Mouse (Mus musculus) spleen, postnatal 4 days (tissue): ENCODE data around the gene Tchp.

ENCODE experiments used
- DNase-seq, 2 experiments: peaks; one replicate each; pipeline ENCODE4 v3.0.0; 2022; ENCODE audit warnings: low spot score in 2 of 2

Tchp gene

DNA sequence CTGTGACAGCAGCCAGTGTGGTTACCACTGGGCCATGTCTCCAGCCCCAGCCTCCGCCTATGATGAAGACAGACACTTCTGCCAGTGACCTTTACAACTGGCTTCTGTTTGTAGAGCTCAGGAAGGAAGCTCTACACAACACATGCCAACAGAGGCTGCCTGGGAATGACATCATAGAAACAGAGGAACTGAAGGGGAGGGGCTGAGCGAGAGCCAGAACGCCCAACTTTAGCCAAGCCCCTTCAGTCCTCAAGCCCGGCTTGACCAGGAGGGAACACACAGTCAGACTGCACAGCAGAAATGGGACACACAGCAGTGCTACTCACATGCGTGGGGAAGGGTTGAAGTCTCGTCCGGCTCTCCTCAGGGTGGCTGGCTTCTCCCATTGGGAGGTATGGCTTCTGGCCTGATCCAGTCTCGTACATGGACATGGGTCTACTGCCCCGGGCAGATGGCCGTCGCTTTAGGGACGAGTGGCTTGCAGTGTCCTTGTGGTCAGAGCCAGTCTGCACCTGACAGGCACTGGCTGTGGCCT, 31.2 kb downstream of the Tchp start:
- DNase-seq, result no peak

DNA sequence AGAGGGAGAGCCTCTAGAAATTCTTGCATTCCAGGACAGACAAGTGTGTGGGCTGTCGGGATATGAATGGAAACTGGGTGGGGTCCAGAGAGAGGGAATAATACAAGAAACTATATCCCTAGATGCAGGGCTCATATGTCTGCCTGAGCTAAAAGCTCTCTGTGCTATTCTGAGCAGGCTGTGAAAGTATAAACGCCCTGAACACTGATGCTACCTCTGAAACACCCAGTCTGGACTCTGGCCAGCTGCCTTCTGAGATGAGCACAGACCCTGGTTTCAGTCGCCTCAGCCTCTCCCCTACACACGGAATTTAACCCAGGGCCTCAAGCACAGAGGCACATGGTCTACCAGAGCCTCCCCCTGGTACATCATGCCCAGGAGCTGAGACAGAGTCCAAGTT, 33.0 kb downstream of the Tchp start:
- DNase-seq, result no peak

DNA sequence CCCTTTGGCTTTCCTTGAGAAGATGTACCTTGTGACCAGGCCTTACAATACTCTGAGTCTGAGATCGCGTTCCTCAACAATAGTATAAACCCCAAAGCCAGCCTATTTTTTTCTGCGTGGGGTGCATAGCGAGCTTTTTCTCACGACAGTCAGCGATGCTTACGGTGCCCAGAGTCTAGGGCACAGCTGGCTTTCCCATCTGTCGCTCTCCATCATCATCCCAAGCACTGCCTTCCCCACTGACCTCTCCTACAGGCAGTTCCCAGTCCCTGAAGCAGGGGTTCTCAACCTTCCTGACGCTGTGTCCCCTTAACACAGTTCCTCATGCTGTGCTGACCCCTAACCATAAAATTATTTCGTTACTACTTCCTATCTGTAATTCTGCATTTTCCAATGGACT, 35.0 kb downstream of the Tchp start:
- no peak for DNase-seq

DNA sequence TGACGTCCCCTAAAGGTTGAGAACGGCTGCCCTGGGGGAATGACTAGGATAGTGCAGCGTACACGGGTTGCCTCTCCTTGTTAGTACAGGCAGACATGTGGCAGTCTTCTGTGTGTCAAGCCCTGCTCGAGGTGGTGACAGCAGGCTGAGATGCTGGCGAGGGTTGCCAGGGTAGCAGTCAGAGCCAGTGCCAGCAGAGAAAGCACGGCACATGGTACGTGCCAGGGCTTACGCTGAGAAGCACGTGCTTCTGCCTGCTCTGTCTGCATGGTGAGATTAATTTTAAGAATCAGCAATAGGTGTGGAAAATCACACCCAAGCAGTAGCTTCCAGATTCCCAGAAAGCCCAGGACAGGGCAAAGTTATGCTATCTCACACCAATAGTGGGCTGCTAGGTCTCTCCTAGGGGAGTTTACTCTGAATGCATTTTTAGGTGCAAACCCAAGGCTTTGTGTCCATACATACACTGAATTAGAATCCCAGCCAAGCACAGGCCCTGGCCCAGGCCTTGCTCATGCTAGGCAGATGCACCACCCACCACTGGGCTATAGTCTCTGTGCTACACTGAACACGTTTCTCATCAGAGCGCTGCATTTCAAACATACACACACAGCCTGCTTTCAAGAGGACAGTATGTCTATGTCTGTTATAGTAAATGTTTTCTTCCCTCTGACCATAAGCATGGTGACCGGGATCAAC, 35.6 kb downstream of the Tchp start:
- DNase-seq, result no peak

DNA sequence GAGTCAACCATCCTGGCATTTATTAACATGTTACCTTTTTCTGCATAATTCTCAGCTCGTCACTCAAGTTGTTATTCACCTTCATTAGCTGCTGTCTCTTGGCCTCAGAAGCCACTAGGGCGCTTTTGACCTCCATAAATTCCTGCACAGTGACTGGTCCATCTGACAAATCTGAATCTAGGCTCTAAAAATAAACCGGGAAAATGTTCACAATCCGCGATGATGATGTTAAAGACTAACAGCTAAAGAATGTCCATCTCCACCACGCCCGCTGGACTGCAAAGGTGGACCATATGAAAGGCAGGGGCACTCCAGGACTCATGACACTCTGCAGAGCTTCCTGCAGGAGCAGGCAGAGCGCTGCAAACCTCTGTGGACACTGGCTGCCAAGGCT, 36.1 kb downstream of the Tchp start:
- DNase-seq, result no peak

DNA sequence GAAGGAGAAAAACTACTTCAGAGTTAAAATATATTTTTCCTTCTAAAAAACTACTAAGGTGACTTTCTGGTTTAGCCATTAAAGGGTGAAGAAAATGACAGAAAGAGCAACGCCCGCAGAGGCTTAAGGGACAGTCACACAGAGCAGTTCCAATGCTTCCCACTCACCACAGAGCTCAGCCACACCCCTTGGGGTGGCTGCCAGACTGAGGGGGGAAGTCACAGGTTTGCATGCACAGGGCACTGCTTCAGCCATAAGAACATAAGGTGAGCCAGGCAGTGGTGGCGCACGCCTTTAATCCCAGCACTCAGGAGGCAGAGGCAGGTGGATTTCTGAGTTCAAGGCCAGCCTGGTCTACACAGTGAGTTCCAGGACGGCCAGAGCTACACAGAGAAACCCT, 38.0 kb downstream of the Tchp start:
- DNase-seq, result no peak

DNA sequence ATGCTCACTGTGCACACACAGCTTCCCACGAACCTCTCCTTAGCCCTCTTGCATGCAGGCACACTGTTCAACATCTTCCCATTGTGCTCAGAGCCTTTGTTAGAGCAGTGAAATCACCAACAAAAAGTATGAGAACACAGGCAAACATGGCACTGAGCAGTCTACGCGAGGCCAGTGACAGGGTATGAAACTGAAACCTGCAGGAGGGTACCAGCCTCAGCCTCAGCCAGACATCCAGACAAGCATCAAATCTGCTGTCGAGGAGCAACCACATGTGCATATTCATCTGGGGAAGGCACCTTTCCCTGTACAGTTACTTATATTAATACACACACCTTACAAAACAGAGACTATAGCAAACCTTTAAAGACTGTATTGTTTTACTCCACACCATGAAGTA, 39.3 kb downstream of the Tchp start:
- no peak for DNase-seq

DNA sequence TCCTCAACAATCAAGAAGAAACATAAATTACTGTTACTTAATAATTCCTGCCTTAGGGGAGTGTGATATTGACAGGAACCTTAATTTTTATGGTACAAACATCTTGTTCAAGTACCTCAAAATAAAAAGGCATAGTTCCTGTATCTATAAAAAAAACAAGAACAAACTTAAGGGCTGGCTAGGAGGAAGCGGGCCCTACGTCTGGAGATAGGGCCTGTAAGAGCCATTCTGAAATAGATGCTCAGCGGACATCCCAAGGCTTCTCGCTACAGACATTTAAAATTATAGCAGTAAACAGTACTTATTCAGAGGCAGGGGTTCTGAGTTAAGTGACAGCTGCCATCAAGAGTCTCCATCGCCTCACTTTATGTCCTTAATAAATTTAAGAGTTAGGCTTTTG, 40.0 kb downstream of the Tchp start:
- DNase-seq, result no peak

DNA sequence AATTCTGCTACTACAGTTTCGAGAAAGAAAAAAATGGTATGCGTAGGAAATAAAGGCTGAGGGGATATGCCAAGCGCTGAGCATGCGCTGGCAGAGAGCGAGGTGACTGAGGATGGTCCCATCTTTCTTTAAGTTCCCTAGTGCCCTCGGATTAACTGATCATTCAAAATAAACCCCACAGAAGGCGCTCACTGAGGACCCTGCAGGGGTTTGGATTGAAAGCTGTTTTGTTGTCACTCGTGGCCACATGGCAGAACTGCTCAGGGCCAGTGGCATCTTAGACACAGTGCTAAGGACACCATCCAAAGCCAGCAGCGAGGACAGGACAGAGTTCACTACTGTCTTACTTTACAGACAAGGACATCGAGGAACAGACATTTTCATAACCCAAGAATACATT, 42.8 kb downstream of the Tchp start:
- DNase-seq, result no peak

DNA sequence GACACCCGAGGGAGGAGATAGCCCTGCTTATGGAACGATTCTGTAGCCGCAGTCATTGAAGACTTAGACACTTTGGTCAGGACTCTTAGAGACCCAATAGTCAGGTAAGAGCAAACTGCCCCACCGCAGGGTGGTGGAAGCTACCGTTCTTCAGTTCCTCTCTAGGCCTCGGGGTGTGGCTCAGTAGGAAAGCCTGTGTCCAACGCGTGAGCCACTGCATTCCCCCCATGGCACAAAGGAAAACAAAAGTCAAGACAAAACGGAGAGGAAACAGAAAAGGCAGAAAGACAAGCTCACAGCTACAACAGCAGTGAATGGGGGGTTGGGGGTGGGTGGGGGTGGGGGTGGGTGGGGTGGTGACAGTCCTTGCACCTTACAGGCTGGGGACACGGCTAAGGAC, 44.8 kb downstream of the Tchp start:
- DNase-seq, result no peak

DNA sequence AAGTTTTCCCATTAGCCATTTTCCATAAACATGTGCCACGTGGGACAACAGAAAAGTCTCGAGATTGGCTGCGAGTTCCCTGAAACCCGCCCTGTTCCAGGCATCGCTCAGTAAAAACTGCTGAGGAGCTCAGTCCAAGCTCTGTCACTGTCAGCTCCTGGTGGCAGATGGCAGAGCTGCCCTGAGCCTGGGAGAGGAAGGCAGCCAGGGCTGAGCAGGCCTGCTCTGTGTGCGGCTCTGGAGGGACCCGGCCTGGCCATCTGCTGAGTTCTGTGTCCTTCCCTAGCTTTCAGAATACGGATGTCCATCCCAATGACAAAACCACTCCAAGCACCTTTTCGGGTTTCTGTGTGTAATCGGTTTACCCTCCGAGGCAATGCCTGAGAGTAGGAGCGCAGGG, 45.8 kb downstream of the Tchp start:
- no peak for DNase-seq

DNA sequence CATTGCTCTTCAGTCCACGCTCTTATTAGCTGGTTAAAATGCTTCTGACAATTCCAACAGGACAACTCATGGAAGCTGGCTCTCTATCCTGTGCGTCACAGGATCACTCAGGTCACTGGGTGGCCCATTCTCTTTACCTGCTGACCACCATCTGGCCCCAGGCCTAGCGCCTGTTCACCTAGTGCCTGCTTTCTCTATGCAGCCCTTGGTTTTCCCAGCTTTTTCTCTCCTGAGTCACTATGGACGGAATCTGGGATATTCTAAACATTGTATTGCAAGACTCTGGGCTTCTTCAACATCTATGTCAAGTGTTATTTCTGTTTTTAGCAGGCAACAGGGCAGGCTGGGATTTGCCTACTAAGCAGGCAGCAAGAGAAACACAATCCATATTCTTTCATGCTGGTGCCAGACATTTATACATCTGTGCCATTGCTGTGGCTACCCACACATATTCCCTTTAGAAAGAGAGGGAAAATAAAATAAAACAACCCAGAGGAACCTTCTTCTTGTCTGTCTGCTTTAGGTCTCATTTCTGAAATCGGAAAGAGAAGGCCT, 52.1 kb downstream of the Tchp start:
- DNase-seq, result no peak

DNA sequence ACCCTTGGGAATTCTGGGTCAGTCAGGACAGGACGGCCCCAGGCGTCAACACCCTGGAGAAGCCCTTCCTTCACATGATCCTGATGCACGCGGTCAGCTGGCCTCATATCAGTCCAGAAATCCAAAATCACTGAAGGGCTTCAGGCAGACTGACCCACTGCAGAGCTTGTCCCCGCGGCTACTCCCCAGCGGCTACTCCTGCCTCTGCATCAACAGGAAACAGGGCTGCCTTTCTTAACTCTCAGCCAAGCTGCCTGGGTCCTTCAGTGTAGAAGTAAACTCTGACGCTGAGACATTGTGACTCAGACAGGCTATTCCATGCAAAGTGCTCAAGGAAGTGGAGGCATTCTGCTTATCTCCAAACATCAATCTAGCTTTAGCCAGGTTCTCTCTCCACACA, 54.4 kb downstream of the Tchp start:
- no peak for DNase-seq

DNA sequence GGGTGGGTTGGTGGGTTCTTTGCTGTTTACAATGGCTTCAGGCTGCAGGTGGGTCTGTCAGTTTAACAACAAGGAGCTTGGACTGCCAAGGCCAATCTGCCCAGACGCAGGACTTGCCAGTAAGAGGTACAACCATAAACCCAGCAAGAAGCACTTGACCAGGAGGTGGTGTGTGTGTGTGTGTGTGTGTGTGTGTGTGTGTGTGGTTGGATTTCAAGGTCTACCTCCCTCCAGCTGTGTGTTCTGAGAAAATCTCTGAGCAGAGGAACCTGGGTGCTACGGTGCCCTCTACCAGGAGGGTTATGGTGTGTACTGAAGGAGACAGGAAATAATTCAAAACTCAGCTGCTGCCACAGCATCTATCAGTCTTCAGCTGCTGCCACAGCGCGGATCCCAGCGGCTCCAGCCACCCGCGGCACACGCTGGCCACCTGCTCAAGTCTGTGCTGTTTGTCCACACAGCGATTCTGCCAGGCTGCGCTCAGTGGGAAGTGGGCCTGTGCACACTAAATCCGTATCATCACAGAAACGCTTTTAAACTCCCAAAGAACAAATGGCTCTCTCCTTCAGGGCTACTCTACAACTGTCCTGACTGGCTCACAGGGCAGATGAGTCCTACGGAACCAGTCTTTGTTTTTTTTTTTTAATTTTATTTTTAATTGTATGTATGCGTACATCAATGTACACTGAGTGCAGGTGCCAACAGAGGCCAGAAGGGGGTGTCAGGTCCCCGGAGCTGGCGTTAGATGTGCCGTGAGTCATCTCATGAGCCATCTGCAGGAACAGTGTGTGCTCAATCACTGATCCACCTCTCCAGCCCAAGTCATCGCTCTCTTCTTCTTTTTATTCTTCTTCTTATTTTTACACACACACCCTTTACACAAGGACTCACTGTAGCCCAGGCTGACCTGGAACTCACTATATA, 57.5 kb downstream of the Tchp start:
- no peak for DNase-seq

DNA sequence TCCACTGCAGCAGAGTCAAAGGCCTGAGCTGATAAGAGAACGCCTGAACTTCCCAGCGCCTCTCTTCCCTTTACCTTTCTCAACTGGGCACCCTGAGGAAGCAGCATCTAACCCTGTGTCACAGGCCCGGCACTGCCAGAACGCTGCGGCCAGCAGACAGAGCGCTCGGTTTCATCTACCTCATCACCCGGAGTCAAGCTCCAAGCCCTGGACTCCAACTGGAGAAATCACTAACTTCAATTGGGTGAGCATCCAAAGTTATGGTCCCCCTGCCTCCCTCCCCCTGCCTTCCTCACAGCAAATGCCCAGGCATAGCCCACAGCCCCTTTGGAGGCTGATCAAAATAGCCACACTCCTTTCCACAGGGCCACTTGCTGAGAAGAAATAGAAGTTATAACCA, 59.1 kb downstream of the Tchp start:
- no peak for DNase-seq

DNA sequence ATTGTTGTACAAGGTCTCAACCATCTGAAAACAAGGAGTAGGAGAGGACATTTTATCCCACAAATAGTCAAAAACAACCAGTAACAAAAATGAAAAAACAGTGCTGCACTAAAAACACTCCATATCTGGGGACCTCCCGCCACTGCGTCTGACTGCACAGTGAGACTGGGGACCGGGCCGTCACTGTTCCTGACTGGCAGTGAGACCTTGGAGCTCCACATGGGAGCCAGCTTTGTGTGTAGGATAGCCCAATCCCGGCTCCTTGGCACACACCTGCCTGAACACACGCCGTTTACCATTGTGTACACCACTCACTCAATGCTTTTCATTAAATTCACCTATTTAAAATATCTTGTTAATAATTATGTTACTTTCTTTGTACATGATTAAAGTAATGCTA, 59.6 kb downstream of the Tchp start:
- DNase-seq, result no peak

DNA sequence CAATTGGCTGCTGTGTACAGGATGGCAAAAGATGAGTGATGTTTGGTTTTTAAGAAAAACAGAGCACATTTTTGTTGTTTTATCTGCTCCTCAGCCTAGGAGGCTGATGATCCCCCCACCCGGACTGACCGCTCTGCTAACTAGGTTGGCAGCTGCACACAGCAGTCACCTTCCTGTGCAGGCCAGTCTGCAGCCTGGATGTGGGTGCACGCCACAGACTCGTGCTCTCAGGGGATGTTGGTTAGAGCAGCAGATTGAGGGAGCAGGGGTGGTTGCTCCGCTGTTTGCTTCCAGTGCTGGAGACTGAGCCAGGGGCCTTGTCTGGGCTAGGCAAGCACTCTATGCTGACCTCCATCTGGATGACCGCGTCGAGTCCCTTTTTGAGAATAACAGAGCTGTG, 62.2 kb downstream of the Tchp start:
- DNase-seq, result no peak

DNA sequence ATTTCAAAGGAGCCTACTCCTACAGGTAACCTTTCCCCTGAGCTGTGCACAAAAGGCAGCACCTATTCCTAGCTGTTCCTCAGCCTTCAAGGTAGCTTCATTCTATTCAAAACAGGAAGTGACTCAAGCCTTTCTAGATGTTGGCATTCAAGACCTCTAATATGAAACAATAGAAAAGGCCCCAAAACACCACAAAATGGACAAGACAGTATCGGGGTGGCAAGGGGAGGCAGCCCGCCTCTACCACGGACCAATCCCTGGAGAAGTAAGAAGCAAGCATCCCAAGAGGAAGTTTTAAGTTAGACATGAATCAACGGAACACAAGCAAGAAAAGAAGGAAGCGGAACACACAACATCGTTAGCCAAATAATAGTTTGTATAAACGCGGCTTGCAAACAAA, 64.2 kb downstream of the Tchp start:
- no peak for DNase-seq
